Mouse (Mus musculus) forebrain, embryonic 14.5 days (tissue): ENCODE measurements around the gene Fcgr1. TPM values are rescaled to one million over a fixed set of nuclear protein-coding genes. Genes with fewer than 3 reads are reported as not detected.
A peak's percentile ranks its signal among the peaks of the same experiment; 100 is the strongest.
"Not testable (repeated sequence)": the region's sequence is repeated elsewhere in the genome, so short reads cannot be mapped to it uniquely, and the experiment has no call there.

Source experiments
- ATAC-seq: fragments of 200-750 bp; cut with Nextera tagmentation; 2 replicates; pipeline ENCODE4 v1.8.0; 2017; ENCODE audit warnings: mild to moderate bottlenecking, moderate library complexity
- DNase-seq: peaks from one replicate; pipeline ENCODE4 v3.0.0-alpha.2; 2015; ENCODE audit warnings: low spot score
- H3K27ac ChIP-seq: fragments of 300-500 bp; sonication (generic); 2 replicates; pipeline ENCODE4 v1.5.1; 2014; ENCODE audit warnings: low read depth, mild to moderate bottlenecking, control low read depth, low read length, moderate library complexity
- H3K27me3 ChIP-seq: fragments of 300-500 bp; sonication (generic); replicated peaks from 2 replicates; pipeline ENCODE4 v1.6.1; 2014; ENCODE audit warnings: low read length, control low read depth, mixed read lengths; ENCODE audit not compliant: control insufficient read depth, insufficient read depth
- H3K36me3 ChIP-seq: fragments of 300-500 bp; sonication (generic); 2 replicates; pipeline ENCODE4 v1.6.1; 2014; ENCODE audit warnings: low read length, control low read depth; ENCODE audit not compliant: control insufficient read depth, insufficient read depth
- H3K4me1 ChIP-seq: fragments of 300-500 bp; sonication (generic); 2 replicates; pipeline ENCODE4 v1.6.1; 2014; ENCODE audit warnings: antibody characterized with exemption, low read length, control low read depth; ENCODE audit not compliant: control insufficient read depth, insufficient read depth
- H3K4me2 ChIP-seq: fragments of 300-500 bp; sonication (generic); 2 replicates; pipeline ENCODE4 v1.6.1; 2014; ENCODE audit warnings: mild to moderate bottlenecking, control low read depth, low read length
- H3K4me3 ChIP-seq: fragments of 300-500 bp; sonication (generic); 2 replicates; pipeline ENCODE4 v1.5.1; 2014; ENCODE audit warnings: low read depth, low read length, control low read depth
- H3K9ac ChIP-seq: fragments of 300-500 bp; sonication (generic); 2 replicates; pipeline ENCODE4 v1.6.1; 2014; ENCODE audit warnings: mild to moderate bottlenecking, low read length, control low read depth, moderate library complexity
- H3K9me3 ChIP-seq: fragments of 300-500 bp; sonication (generic); replicated peaks from 2 replicates; pipeline ENCODE4 v1.6.1; 2016; ENCODE audit warnings: low read length, control low read depth, mixed read lengths; ENCODE audit not compliant: control insufficient read depth
- WGBS: fragments of 180-500 bp; shearing (Covaris S2); extraction: QIAGEN DNeasy Blood & Tissue Kit; methylation state at CpG from one replicate; pipeline ENCODE4 v1.1.7; 2014; 5-methylcytosine and 5-hydroxymethylcytosine counted together
- polyA plus RNA-seq: library from polyadenylated mRNA; unstranded; fragments of >200 nt; fragmentation: Nextera tagmentation; extraction: Ambion mirVana; gene quantifications from 2 replicates; pipeline ENCODE4 v1.2.1, GENCODE M21; 2014

The Fcgr1 gene
- polyA plus RNA-seq, 1 experiment from 2014 or later: 1.6 TPM

- ATAC-seq (no peak), DNase-seq (no peak)
- H3K4me2 ChIP-seq: no peak overlapping the region
- no peaks in the 10 kb centered on the region for H3K27me3 ChIP-seq
- H3K9ac ChIP-seq: no peak overlapping the region
- H3K9me3 ChIP-seq: no peaks in the 10 kb centered on the region
- WGBS: 69% methylated on average over 3 of the region's 3 CpGs
- no peak overlapping the region for H3K4me3 ChIP-seq
- peaks cover 4% of the 10 kb centered on the region; the same call in 1 of the 2 replicates for H3K4me1 ChIP-seq
- no peaks in the 10 kb centered on the region for H3K36me3 ChIP-seq
- no peak overlapping the region for H3K27ac ChIP-seq
Measured at GRCm38 (mm10) chr3:96250890-96251289, 42.9 kb downstream of the Fcgr1 start.

DNA sequence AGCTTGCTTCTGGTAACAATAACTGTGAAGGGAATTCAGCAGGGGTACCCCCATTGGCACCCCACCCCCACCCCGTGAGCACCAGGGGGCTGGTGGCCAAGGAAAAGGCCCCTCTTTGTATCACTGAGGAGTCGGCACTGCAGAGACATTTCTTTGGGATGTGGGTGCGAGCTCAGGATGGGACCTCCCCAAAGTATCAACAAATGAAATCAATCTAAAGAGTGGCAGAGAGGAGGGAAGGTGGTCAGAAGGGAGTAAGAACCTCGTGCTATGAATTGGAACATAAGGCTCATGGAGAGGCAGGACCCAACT is 44.8 kb downstream of the Fcgr1 start:
- WGBS: 52% methylated on average over 4 of the region's 4 CpGs
- Histone ChIP-seq H3K4me1 (peaks cover 11% of the 10 kb centered on the region; the same call in 1 of the 2 replicates), H3K4me2 (peak overlapping the region; percentile 40; the same call in 1 of the 2 replicates), H3K36me3 (no peaks in the 10 kb centered on the region), H3K4me3 (no peak overlapping the region), H3K27me3 (no peaks in the 10 kb centered on the region), H3K9me3 (no peaks in the 10 kb centered on the region), H3K27ac (no peak overlapping the region), H3K9ac (no peak overlapping the region)
- ATAC-seq (no peak), DNase-seq (no peak)

- peaks cover 14% of the 10 kb centered on the region; the same call in 1 of the 2 replicates for H3K4me1 ChIP-seq
- DNase-seq (no peak), ATAC-seq (no peak)
- peak overlapping the region; percentile 67 for H3K9ac ChIP-seq
- no peaks in the 10 kb centered on the region for H3K36me3 ChIP-seq
- no peaks in the 10 kb centered on the region for H3K27me3 ChIP-seq
- peak overlapping the region; percentile 34 for H3K4me3 ChIP-seq
- H3K27ac ChIP-seq: no peak overlapping the region
- 54% methylated on average over 6 of the region's 6 CpGs for WGBS
- peak overlapping the region; percentile 40 for H3K4me2 ChIP-seq
- no peaks in the 10 kb centered on the region for H3K9me3 ChIP-seq
Measured at GRCm38 (mm10) chr3:96248141-96249033, 45.4 kb downstream of the Fcgr1 start.

GRCm38 (mm10) chr3:96247356-96248140 is 46.2 kb downstream of the Fcgr1 start:
- no peaks in the 10 kb centered on the region for H3K27me3 ChIP-seq
- H3K27ac ChIP-seq: 0 out of 2 replicates have a peak overlapping the region, but pooled peaks have one; percentile 44
- no peaks in the 10 kb centered on the region for H3K36me3 ChIP-seq
- DNase-seq: no peak
- ATAC-seq: no peak
- H3K9me3 ChIP-seq: no peaks in the 10 kb centered on the region
- peak overlapping the region; percentile 34 for H3K4me3 ChIP-seq
- peak overlapping the region; percentile 40 for H3K4me2 ChIP-seq
- 2% methylated on average over 11 of the region's 11 CpGs for WGBS
- H3K9ac ChIP-seq: peak overlapping the region; percentile 67
- H3K4me1 ChIP-seq: peaks cover 14% of the 10 kb centered on the region; the same call in 1 of the 2 replicates

DNA sequence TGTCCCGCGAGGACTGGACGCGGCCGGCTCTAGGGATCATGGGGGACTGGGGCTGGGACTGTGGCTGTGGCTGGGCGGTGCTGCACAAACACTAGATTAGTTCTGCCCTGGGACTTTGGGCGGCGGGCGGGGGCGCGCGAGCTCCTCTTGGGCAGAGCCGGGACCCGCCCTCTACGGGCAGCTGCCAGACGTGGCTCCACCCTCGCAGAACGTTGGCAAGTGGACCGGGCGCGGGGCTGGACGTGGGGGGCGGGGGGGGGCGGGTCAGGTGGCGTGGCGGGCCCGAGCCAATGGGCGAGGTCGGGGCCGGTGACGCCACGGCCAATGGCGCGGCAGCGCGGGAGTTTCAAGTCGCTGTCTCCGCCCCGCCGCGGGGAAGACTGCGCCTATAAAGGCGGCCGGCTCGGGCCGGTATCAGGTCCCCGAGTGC is 47.3 kb downstream of the Fcgr1 start, which contains the start of gene Hist2h3c1:
Hist2h3c1 (plus strand) TSS at position 259 of the 430 bp plus-strand sequence.
- Histone ChIP-seq H3K4me1 (peaks cover 14% of the 10 kb centered on the region; the same call in 1 of the 2 replicates), H3K4me2 (peak within 1 kb of the TSS; percentile 40), H3K27ac (peak within 1 kb of the TSS; percentile 58; the same call in 1 of the 2 replicates), H3K4me3 (peak within 1 kb of the TSS; percentile 34), H3K9ac (peak within 1 kb of the TSS; percentile 67)
- not testable (repeated sequence) for DNase-seq, H3K27me3 ChIP-seq, H3K36me3 ChIP-seq, H3K9me3 ChIP-seq
- WGBS: 0% methylated on average over 5 of the region's 47 CpGs
- peak; percentile 88 for ATAC-seq

DNA sequence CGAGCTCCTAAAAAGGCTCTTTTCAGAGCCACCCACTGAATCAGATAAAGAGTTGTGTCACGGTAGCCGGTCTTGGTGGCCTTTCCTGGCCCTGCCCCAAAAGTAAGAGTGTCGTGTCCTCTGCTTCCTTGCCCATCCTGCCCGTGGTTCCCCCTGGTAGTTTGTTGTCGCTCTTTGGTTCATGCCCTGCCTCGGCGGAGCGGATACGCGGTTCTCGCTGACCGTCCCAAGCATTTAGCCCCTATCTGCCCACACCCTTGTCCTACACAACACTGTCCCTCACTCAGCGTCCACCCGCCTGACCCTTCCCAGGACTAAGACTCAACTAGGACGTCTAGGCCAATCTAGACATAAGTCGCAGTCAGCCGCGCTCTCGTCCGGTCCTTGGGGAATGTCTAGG is 47.8 kb downstream of the Fcgr1 start:
- 1% methylated on average over 10 of the region's 21 CpGs for WGBS

GRCm38 (mm10) chr3:96245003-96245886 is 48.5 kb downstream of the Fcgr1 start, which contains the start of gene Hist2h2aa1:
Hist2h2aa1 (plus strand) TSS chr3:96245497.
- not testable (repeated sequence) for H3K36me3 ChIP-seq

More for the DNA sequence above, 47.8 kb downstream of the Fcgr1 start:
- H3K36me3 ChIP-seq, H3K9me3 ChIP-seq, DNase-seq, H3K27me3 ChIP-seq, ATAC-seq, H3K9ac ChIP-seq: not testable (repeated sequence)
- Histone ChIP-seq H3K4me3 (peak overlapping the region; percentile 22; the same call in 1 of the 2 replicates), H3K4me2 (peak overlapping the region; percentile 40), H3K4me1 (peaks cover 14% of the 10 kb centered on the region; the same call in 1 of the 2 replicates), H3K27ac (peak overlapping the region; percentile 58; the same call in 1 of the 2 replicates)

More at GRCm38 (mm10) chr3:96245003-96245886, 48.5 kb downstream of the Fcgr1 start, which contains the start of gene Hist2h2aa1:
- Histone ChIP-seq H3K4me3 (peak within 1 kb of the TSS; percentile 43), H3K4me2 (peak within 1 kb of the TSS; percentile 69), H3K9ac (peak within 1 kb of the TSS; percentile 79), H3K4me1 (peaks cover 17% of the 10 kb centered on the region; the same call in 1 of the 2 replicates), H3K27ac (peak within 1 kb of the TSS; percentile 94)
- H3K27me3 ChIP-seq, H3K9me3 ChIP-seq: not testable (repeated sequence)
- WGBS: 0% methylated on average over 29 of the region's 88 CpGs
- ATAC-seq: peak; percentile 90
- DNase-seq: peak; percentile 68
